Mouse (Mus musculus) WW6 (cell line): ENCODE measurements around the gene Golim4.
"Not testable (repeated sequence)": the region's sequence is repeated elsewhere in the genome, so short reads cannot be mapped to it uniquely, and the experiment has no call there.

Experiments
- DNase-seq: peaks from one replicate; pipeline ENCODE4 v3.0.0-alpha.2; 2013; ENCODE audit warnings: low read depth, low spot score

Golim4 gene

GRCm38 (mm10) chr3:75956551-75957302 lies at the start of gene Golim4:
Gene Golim4 (minus strand): TSS chr3:75956949.
- DNase-seq, result peak; percentile 47

DNA sequence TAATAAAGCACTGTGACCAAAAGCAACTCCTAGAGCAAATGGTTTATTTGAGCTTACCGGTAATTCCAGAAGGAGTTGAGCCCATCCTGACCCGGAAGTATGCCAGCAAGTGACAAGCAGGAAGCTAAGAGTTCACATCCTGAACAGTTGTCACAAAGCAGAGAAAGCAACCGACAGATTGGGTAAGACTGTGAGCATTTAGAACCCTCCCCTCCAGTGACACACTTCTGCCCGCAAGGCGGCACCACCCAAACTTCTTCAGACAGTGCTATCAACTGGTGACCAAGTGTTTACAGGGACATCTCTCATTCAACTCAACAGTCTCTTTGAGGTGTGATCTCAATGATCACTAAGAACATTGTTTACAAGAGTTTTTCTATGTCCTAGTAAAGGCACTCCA lies 48.9 kb upstream of the Golim4 start:
- DNase-seq, result no peak

DNA sequence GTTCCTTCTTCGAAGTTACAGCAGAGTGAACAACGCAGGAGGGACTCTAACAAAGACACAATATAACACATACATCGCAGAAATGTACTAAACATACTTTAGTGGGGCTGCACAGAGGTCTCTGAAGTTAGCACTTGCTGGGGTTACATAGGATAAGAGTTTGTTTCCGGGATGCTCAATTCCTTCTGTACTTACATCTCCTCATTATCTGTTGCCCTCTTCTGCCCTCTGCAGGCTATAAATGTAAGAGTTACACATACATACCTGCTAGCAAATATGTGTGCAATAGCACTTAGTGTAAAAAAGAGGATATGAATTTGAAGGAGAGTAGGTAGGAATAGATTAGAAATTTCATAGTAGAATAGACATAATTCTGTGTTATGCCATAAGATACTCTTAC lies 44.4 kb upstream of the Golim4 start:
- DNase-seq, result no peak

DNA sequence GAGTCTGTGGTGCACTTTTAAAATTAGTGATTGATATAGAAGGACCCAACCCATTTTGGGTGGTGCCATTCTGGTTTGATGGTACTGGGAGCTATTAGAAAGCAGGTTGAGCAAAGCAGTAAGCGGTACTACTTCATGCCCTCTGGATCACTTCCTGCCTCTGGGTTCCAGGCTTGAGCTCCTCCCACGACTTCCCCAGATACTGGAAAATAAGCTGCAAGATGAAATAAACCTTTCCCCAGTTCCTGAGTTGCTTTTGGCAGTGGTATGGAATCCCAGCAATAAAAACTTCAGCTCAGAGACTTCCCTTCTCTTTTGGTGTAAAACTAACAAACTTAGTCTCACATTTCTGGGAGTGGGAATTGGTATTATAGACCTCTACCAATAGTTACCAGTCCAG lies 43.7 kb upstream of the Golim4 start:
- DNase-seq, result no peak

DNA sequence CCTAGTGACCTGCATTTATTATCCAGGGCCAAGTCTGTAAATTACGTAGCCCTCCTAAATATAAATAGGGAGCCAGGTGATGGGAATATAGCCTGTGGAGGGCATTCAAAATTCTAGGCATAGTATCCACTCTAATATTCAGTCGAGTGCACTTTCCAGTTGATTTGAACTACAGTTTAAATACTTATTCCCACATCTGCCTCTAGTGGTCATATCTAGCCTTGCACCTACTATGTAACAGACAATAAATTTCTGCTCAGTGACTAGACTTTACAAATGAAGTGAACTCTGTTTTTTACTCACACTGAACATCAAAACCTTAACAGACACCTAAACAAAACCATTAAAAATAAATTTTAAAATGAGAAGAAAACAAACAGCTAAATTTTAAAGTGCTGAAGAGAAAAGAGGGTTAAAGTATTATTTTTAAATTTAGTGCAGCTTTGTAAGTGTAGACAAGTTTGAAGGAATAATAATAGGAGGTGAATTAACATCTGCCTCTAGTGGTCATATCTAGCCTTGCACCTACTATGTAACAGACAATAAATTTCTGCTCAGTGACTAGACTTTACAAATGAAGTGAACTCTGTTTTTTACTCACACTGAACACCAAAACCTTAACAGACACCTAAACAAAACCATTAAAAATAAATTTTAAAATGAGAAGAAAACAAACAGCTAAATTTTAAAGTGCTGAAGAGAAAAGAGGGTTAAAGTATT lies 24.4 kb upstream of the Golim4 start:
- DNase-seq, result not testable (repeated sequence)

DNA sequence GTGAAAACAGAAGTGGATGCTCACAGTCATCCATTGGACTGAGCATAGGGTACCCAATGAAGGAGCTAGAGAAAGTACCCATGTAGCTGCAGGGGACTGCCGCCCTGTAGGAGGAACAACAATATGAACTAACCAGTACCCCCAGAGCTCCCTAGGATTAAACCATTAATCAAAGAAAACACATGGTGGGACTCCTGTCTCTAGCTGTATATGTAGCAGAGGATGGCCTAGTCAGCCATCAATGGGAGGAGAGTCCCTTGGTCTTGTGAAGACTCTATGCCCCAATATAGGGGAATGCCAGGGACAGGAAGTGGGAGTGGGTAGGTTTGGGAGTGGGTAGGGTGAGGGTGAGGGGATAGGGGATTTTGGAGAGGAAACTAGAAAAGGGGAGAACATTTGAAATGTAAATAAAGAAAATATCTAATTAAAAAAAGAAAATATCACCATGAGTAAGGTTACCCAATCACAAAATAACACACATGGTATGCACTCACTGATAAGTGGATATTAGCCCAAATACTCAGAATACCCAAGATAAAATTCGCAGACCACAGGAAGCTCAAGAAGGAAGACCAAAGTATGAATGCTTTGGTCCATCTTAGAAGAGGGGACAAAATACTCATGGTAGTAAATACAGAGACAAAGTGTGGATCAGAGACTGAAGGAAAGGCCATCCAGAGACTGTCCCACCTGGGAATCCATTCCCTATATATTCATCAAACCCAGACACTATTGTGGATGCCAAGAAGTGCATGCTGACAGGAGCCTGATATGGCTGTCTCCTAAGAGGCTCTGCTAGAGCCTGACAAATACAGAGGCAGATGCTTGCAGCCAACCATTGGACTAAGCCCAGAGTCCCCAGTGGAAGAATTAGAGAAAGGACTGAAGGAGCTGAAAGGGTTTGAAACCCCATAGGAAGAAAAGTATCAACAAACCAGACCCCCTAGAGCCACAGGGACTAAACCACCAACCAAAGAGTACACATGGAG lies 6.3 kb upstream of the Golim4 start:
- DNase-seq, result not testable (repeated sequence)

DNA sequence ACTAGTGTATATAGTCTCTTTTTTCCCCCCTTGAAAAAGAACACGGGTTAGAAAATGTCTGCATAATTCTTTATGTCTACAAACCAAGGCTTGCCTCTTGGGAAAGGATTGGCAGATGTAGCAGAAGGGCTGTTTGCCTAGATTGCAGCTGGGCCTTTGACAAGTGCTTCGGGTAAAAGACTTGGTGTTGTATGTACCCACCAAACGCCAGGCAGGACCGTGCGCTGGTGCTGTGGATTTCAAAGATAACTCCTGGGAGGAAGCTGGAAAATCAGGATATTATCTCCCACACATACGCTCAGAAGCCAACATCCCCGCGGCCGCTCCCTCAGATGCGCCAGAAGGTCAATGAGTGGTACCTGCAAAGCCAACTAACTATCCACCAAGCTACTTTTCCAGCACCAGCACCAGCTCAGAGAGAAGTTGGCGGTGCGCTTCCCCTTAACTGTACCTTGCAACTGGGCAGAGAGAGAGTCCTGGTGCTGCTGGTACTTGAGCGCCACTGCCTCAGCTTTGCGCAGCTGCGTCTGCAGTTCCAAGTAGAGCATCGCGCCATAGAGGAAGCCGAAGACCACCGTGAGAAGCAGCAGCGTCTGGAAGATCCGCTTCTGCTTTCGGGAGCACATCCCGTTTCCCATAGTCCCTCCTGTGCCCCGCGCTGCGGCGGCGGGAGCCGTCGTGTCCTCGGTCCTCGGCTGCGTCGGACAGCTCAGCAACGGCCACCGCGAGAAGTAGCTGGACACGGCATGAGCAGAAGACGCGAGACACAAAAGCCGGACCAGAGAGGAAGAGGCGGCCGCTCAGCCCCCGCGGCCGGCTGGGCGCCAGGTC lies 873 bp downstream of the Golim4 start:
- DNase-seq, result peak; percentile 18

- no peak for DNase-seq
Measured at GRCm38 (mm10) chr3:75954185-75954584, 2.6 kb downstream of the Golim4 start.

- no peak for DNase-seq
Measured at GRCm38 (mm10) chr3:75952328-75953060, 4.3 kb downstream of the Golim4 start.

- DNase-seq, result no peak
Measured at GRCm38 (mm10) chr3:75950897-75951296, 5.9 kb downstream of the Golim4 start.

GRCm38 (mm10) chr3:75949358-75949757 lies 7.4 kb downstream of the Golim4 start:
- DNase-seq, result no peak

GRCm38 (mm10) chr3:75948541-75949095 lies 8.1 kb downstream of the Golim4 start:
- DNase-seq, result no peak

DNA sequence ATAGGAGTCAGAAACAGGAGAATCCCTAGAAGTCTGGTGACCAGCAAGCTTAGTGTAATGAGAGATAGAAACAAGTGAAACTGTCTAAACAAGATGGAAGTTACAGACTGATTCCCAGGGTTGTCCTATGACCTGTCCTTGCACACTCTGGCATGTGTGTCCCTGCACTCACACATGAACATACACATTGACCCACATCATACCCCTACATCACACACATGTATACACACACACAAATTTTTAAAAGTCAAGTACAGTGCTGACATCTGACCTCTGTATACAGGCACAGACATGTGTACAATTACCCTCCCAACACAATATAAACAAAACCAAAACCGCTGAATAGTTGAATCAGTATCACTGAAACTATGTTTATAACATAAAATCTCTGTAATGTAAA lies 8.7 kb downstream of the Golim4 start:
- DNase-seq, result no peak

DNA sequence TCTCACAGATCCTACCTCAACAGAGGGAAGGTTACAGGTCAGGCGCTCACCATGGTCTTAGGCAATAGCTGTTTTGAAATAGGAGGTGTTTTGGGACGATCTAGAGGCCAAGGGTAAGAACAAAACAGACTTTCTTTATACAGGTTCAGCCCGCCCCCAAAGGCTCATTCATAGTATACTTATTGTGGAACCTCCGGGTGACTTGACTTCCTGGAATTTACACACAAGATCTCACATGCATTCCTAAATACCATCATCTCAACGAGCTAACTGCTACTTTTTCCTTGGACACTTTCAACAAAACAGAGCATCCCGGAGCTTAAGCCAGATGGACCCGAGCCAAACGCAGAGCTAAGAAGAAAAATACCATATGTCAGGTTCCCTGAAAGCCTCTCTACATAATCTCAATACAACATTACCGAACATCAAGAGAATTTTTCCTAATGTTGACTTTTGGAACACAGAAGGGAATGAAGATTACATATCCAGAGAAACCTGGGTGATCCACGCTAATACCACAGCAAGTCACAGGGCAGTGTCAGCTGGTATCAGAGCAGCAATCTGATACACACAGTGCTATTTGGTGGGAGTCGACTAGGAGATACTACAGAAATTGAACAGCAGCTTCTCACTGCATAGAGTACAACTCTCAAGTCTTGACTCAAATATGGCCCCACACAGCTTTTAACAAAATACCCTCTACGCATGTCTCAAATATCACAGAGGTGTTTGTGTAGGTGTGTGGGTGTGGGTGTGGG lies 14.3 kb downstream of the Golim4 start:
- DNase-seq, result no peak

GRCm38 (mm10) chr3:75941864-75942263 lies 14.9 kb downstream of the Golim4 start:
- DNase-seq, result no peak

- DNase-seq, result no peak
Measured at GRCm38 (mm10) chr3:75936152-75936551, 20.6 kb downstream of the Golim4 start.

DNA sequence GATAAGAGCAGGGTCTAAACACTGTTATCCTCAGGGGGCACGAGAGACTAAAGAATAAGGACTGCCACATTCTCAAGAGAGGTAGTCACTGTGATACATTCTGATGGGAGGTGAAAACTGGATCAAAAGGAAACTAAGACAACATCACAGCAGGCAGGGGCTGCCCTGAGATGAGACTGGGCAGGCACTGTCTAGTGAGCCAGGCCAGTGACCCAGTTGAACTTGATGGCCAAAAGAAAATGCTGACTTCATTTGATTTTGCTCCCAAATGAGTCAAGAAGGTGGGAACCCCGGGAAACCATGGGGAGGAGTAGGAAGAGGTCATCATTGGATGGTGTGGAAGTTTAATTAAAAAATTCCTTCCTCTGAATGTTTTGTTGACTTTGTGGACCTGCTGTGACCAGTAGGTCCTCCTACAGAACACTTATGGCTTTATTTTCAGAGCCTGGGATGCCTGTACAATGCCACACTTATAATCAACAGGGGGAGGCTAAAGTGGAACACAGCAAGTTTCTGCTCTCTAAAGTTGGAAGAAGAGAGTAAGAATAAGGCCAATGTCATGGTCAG lies 26.0 kb downstream of the Golim4 start:
- no peak for DNase-seq

DNA sequence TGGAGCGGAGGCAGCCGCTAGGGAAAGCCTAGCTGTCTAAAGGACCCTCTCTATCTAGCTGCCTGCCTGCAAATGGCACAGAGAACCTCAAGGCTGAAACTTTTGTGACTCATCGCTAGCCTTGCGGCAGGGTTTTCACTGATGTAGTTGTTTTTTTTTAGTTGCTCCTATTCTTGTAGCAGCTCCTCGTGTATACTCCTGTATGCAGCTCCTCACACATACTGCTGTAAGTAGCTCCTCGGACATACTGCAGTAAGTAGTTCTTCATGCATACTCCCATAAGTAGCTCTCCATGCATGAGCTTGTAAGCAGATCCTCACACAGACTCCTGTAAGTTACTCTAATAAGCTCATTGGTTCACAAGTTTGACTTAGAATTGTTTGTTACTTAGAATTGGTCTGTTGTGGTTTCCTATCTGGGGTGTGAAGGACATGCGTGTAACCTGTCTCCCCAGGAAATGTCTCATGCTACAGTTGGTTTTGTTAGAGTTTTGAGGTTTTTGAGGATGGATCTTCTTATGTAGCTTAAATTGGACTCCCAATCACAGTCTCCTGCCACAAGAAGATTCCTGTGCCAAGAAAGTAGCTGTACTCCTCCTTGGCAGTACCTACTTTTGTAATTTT lies 26.7 kb downstream of the Golim4 start:
- DNase-seq, result no peak
